ENCODE assay signal across 8 mouse cellular contexts in the genomic region with DNA sequence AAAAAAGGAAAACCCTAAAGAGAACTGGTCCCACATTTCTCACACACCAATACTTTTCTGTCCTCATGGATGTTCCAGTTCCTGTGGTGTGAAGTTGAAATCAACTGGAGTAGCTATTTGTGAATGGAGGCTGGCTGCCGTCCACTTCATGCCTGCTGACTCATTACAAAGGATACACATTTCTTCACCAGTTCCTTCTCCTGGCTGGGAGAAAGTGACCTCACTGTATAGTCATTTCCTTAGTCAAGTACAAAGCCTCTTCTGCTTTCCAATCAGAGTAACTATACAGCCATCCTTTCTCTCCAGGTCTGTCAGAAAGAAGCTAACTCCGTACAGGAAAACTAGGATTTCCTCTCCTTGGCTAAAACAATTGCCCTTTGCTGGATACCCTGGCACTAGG. TPM values are rescaled to one million over a fixed set of nuclear protein-coding genes. Genes with fewer than 3 reads are reported as not detected.
DNase-seq lines count a peak whose midpoint lies in the region; ATAC-seq and TF ChIP-seq lines count a peak whose summit lies in the region.

No protein-coding gene starts in this region.

- H3K79me2 ChIP-seq in MEL (ENCODE audit: control insufficient read depth, insufficient read depth, low read length, poor library complexity) = no peaks in the 10 kb centered on the region

- 85% methylated on average over 2 of the region's 2 CpGs for WGBS in forebrain, embryonic 11.5 days
- WGBS in forebrain, embryonic 14.5 days = 73% methylated on average over 2 of the region's 2 CpGs

- no peaks in the 10 kb centered on the region for H3K9me3 ChIP-seq in forebrain, embryonic 11.5 days (ENCODE audit: control insufficient read depth, low read length)
- no peaks in the 10 kb centered on the region for H3K9me3 ChIP-seq in forebrain, embryonic 14.5 days (replicated peaks; ENCODE audit: control insufficient read depth, low read length)
- no peaks in the 10 kb centered on the region for H3K9me3 ChIP-seq in MEL (replicated peaks; ENCODE audit: insufficient read depth, low read length)

- no peaks in the 10 kb centered on the region for H3K27me3 ChIP-seq in forebrain, embryonic 11.5 days (ENCODE audit: control insufficient read depth, insufficient read depth, low read length)
- no peaks in the 10 kb centered on the region for H3K27me3 ChIP-seq in forebrain, embryonic 14.5 days (replicated peaks; ENCODE audit: control insufficient read depth, insufficient read depth, low read length)
- H3K27me3 ChIP-seq in MEL (ENCODE audit: control insufficient read depth in 1 of 2, insufficient read depth in 2 of 2, low read length in 2 of 2) = no peaks in the 10 kb centered on the region

- no peak for TF ChIP-seq EP300 in MEL (IDR thresholded peaks at IDR 0.05; ENCODE audit: low read depth in 1 of 2, low read length in 2 of 2)

- no peak overlapping the region for H3K27ac ChIP-seq in forebrain, embryonic 11.5 days (ENCODE audit: low read depth, low read length)
- H3K27ac ChIP-seq in forebrain, embryonic 14.5 days (ENCODE audit: low read depth, low read length) = no peak overlapping the region
- H3K27ac ChIP-seq in MEL (ENCODE audit: control insufficient read depth, low read depth, low read length) = no peak overlapping the region

- no peak for TF ChIP-seq RAD21 in MEL (IDR thresholded peaks at IDR 0.05; ENCODE audit: low read depth, low read length)

- peaks cover 30% of the 10 kb centered on the region for H3K36me3 ChIP-seq in forebrain, embryonic 11.5 days (ENCODE audit: control insufficient read depth, insufficient read depth, low read length)
- peaks cover 92% of the 10 kb centered on the region for H3K36me3 ChIP-seq in forebrain, embryonic 14.5 days (ENCODE audit: control insufficient read depth, insufficient read depth, low read length)
- peaks cover 0 to 15% of the 10 kb centered on the region in 2 experiments; a peak in 2 of 4 replicates for H3K36me3 ChIP-seq in MEL (ENCODE audit: control insufficient read depth in 1 of 2, insufficient read depth in 2 of 2, low read length in 2 of 2)

- no peak for ATAC-seq in forebrain, embryonic 11.5 days (replicated peaks; ENCODE audit: low FRiP score)
- no peak for ATAC-seq in forebrain, embryonic 14.5 days
- ATAC-seq in granulocyte monocyte progenitor cell, adult 5-6 weeks (replicated peaks; ENCODE audit: poor library complexity, severe bottlenecking) = peak; percentile 92

- no peak overlapping the region for H3K4me2 ChIP-seq in forebrain, embryonic 11.5 days (ENCODE audit: low read depth, low read length, severe bottlenecking)
- no peak overlapping the region for H3K4me2 ChIP-seq in forebrain, embryonic 14.5 days (ENCODE audit: low read length)

- DNase-seq in forebrain, embryonic 11.5 days (ENCODE audit: low spot score) = peak; percentile 30
- DNase-seq in forebrain, embryonic 14.5 days (ENCODE audit: low spot score) = no peak
- DNase-seq in MEL (ENCODE audit: low read depth, low spot score) = peak; percentile 16
- peak; percentile 71 for DNase-seq in kidney, postnatal 10 days
- peak; percentile 31 for DNase-seq in right cerebral cortex, postnatal 25 days
- no peak for DNase-seq in cerebellum, adult 11 months
- DNase-seq in embryo, embryonic 10.5 days (ENCODE audit: low spot score) = no peak

- H3K4me1 ChIP-seq in forebrain, embryonic 11.5 days (replicated peaks; ENCODE audit: control insufficient read depth, insufficient read depth, low read length) = no peaks in the 10 kb centered on the region
- H3K4me1 ChIP-seq in forebrain, embryonic 14.5 days (ENCODE audit: control insufficient read depth, insufficient read depth, low read length) = no peaks in the 10 kb centered on the region
- no peaks in the 10 kb centered on the region for H3K4me1 ChIP-seq in MEL (ENCODE audit: control insufficient read depth in 1 of 2, insufficient read depth in 2 of 2, low read length in 2 of 2)

- no peak for TF ChIP-seq CTCF in MEL (IDR thresholded peaks at IDR 0.05 in 2 of 3, conservative IDR thresholded peaks at IDR 0.05 in 1 of 3; ENCODE audit: control insufficient read depth in 1 of 3, insufficient read depth in 1 of 3, low read depth in 2 of 3, low read length in 3 of 3, poor library complexity in 1 of 3, severe bottlenecking in 1 of 3)

- no peak overlapping the region for H3K4me3 ChIP-seq in forebrain, embryonic 11.5 days (ENCODE audit: low read depth, low read length)
- H3K4me3 ChIP-seq in forebrain, embryonic 14.5 days (ENCODE audit: low read depth, low read length) = no peak overlapping the region
- H3K4me3 ChIP-seq in MEL (ENCODE audit: control insufficient read depth in 1 of 2, insufficient read depth in 1 of 2, low read depth in 2 of 2, low read length in 2 of 2) = no peak overlapping the region

- H3K9ac ChIP-seq in forebrain, embryonic 11.5 days (ENCODE audit: low read length) = no peak overlapping the region
- no peak overlapping the region for H3K9ac ChIP-seq in forebrain, embryonic 14.5 days (ENCODE audit: low read length)
- H3K9ac ChIP-seq in MEL (ENCODE audit: control insufficient read depth, low read depth, low read length, poor library complexity, severe bottlenecking) = no peak overlapping the region

- TF ChIP-seq POLR2A in MEL (IDR thresholded peaks at IDR 0.05; ENCODE audit: control insufficient read depth in 1 of 2, insufficient read depth in 1 of 2, low read depth in 1 of 2, low read length in 2 of 2, poor library complexity in 1 of 2) = no peak

TF ChIP-seq in MEL, 35 proteins besides CTCF, POLR2A, EP300 and RAD21:
- no peak for TF ChIP-seq ETS1 (IDR thresholded peaks at IDR 0.05; ENCODE audit: low read depth, low read length)
- no peak for TF ChIP-seq ZC3H11A (IDR thresholded peaks at IDR 0.05; ENCODE audit: low read depth, low read length)
- no peak for TF ChIP-seq GABPA (IDR thresholded peaks at IDR 0.05; ENCODE audit: low read depth, low read length)
TF ChIP-seq in MEL: peak in this region for 0.

RNA-seq across cellular contexts. Expression of gene Ipo9, which starts 19.3 kb away (rescaled TPM):
- polyA plus RNA-seq in forebrain, embryonic 11.5 days (2014; fragmentation: Nextera tagmentation; extraction: Ambion mirVana) = 200 and 204 TPM in 2 replicates
- 114 and 135 TPM in 2 replicates for polyA plus RNA-seq in forebrain, embryonic 14.5 days (2014; fragmentation: Nextera tagmentation; extraction: Ambion mirVana)
- 27.4 and 29.2 TPM in 2 replicates for total RNA-seq in MEL (2012; rRNA removed)
- polyA plus RNA-seq in MEL (2012; ENCODE audit: insufficient read depth in 1 of 2, insufficient read length in 2 of 2, low read depth in 1 of 2, low replicate concordance in 2 of 2, missing spikeins in 1 of 2) = 10 to 100 TPM in 1 of 2 experiments, not detected in 1; 56.2 TPM
- 64.4 and 81.0 TPM in 2 replicates for total RNA-seq in granulocyte monocyte progenitor cell, adult 5-6 weeks (2014; fragmentation: Nextera tagmentation)
- total RNA-seq in granulocyte monocyte progenitor cell, adult 5-6 weeks (2017) = 33.9 and 36.7 TPM in 2 replicates

RNA-seq across cellular contexts. Expression of gene Shisa4, which starts 35.9 kb away (rescaled TPM):
- polyA plus RNA-seq in forebrain, embryonic 11.5 days (2014; fragmentation: Nextera tagmentation; extraction: Ambion mirVana) = 50.3 and 58.7 TPM in 2 replicates
- polyA plus RNA-seq in forebrain, embryonic 14.5 days (2014; fragmentation: Nextera tagmentation; extraction: Ambion mirVana) = 62.9 and 68.8 TPM in 2 replicates
- not detected in 2 replicates for total RNA-seq in MEL (2012; rRNA removed)
- polyA plus RNA-seq in MEL (2012; ENCODE audit: insufficient read depth in 1 of 2, insufficient read length in 2 of 2, low read depth in 1 of 2, low replicate concordance in 2 of 2, missing spikeins in 1 of 2) = not detected
- total RNA-seq in granulocyte monocyte progenitor cell, adult 5-6 weeks (2014; fragmentation: Nextera tagmentation) = not detected in 2 replicates
- not detected in 2 replicates for total RNA-seq in granulocyte monocyte progenitor cell, adult 5-6 weeks (2017)

Comparison
In these comparisons a context has a peak if more than half of its experiments do, and no peak if none do; other contexts are left out.
1. DNase-seq: peak in forebrain, embryonic 11.5 days (single experiment), MEL (single experiment), kidney, postnatal 10 days (single experiment) and right cerebral cortex, postnatal 25 days (single experiment); none in forebrain, embryonic 14.5 days (single experiment), cerebellum, adult 11 months (single experiment) and embryo, embryonic 10.5 days (single experiment).
2. RNA of gene Shisa4, which starts 35.9 kb away (polyA plus RNA-seq): 62.9 to 68.8 TPM in forebrain, embryonic 14.5 days and 50.3 to 58.7 TPM in forebrain, embryonic 11.5 days; not detected in MEL; every median in the first group is over 10 times any median in the second.